Mouse (Mus musculus) E14TG2a.4 (cell line): ENCODE measurements at regions not wholly inside any gene's neighbourhood (a gene's known extent, or its start where the extent isn't known, plus 50 kb on each side); places are given as distances from the start of the nearest gene placed in this dataset.

ENCODE experiments used
- CTCF ChIP-seq: conservative IDR thresholded peaks from 2 replicates; pipeline ENCODE4 v1.5.1; 2014; ENCODE audit warnings: low read length
- NANOG ChIP-seq: IDR thresholded peaks from 2 replicates; pipeline ENCODE4 v1.6.1; 2014; ENCODE audit warnings: borderline replicate concordance, low read length, mixed read lengths
- POU5F1 ChIP-seq: IDR thresholded peaks from 2 replicates; pipeline ENCODE4 v1.6.1; 2014; ENCODE audit warnings: low read length, borderline replicate concordance

DNA sequence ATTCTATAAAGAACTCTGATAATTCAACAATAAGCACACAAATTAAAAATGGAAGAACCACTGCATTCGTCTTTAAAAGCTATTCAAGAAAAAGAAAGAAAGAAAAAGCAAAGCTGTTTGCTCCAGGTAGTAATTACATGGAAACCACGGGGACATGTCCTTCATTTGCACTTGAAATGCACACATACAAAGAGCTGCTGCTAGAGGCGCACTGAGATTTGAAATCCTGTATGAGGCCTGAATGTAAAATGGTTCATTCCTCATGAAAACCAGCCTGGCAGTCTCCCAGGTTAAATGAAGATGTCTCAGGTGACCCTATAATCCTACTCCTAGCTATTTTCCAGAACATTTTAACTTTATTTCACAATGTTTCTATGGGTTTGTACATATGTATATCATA is 123.7 kb upstream of the Vmn2r7 start:
- TF ChIP-seq CTCF = no peak
- no peak for TF ChIP-seq NANOG
- TF ChIP-seq POU5F1 = no peak
